Mouse (Mus musculus): Measurements from ENCODE around the gene Arid5b. TPM values are rescaled to one million over a fixed set of nuclear protein-coding genes. Genes with fewer than 3 reads are reported as not detected.

Gene Arid5b
- 32.3 and 33.1 TPM in 2 replicates for polyA plus RNA-seq (2015; fragmentation: Nextera tagmentation; extraction: Ambion mirVana)

GRCm38 (mm10) chr10:68278632-68279361, at the start of gene Arid5b:
Arid5b (minus strand) TSS chr10:68278740.
- no peaks in the 10 kb centered on the region for H3K27me3 ChIP-seq (replicated peaks)
- H3K9ac ChIP-seq = peak within 1 kb of the TSS; percentile 69
- WGBS = under 1% methylated on average over 24 of the region's 24 CpGs
- H3K27ac ChIP-seq = peak within 1 kb of the TSS; percentile 95
- no peak for ATAC-seq (ENCODE audit: insufficient read depth, low FRiP score, low read depth)
- peak within 1 kb of the TSS; percentile 66 for H3K4me2 ChIP-seq
- peak within 1 kb of the TSS; percentile 69 for H3K4me3 ChIP-seq (replicated peaks)
- peaks cover 14% of the 10 kb centered on the region for H3K4me1 ChIP-seq
- no peaks in the 10 kb centered on the region for H3K36me3 ChIP-seq
- no peaks in the 10 kb centered on the region for H3K9me3 ChIP-seq

GRCm38 (mm10) chr10:68325378-68325777, 46.8 kb upstream of the Arid5b start:
- Histone ChIP-seq H3K4me3 (replicated peaks) (no peak overlapping the region), H3K36me3 (no peaks in the 10 kb centered on the region), H3K4me2 (no peak overlapping the region), H3K27me3 (replicated peaks) (no peaks in the 10 kb centered on the region), H3K4me1 (no peaks in the 10 kb centered on the region), H3K9ac (no peak overlapping the region), H3K27ac (no peak overlapping the region), H3K9me3 (no peaks in the 10 kb centered on the region)
- WGBS = 84% methylated on average over 6 of the region's 6 CpGs
- no peak for ATAC-seq (ENCODE audit: insufficient read depth, low FRiP score, low read depth)

- H3K27me3 ChIP-seq (replicated peaks) = no peaks in the 10 kb centered on the region
- no peaks in the 10 kb centered on the region for H3K36me3 ChIP-seq
- no peak for ATAC-seq (ENCODE audit: insufficient read depth, low FRiP score, low read depth)
- H3K9ac ChIP-seq = no peak overlapping the region
- H3K27ac ChIP-seq = no peak overlapping the region
- WGBS = 89% methylated on average over 11 of the region's 11 CpGs
- no peaks in the 10 kb centered on the region for H3K9me3 ChIP-seq
- no peak overlapping the region for H3K4me2 ChIP-seq
- no peak overlapping the region for H3K4me3 ChIP-seq (replicated peaks)
- H3K4me1 ChIP-seq = peaks cover 2% of the 10 kb centered on the region; the same call in 1 of the 2 replicates
Observed at GRCm38 (mm10) chr10:68324061-68324460, 45.5 kb upstream of the Arid5b start.

- H3K9ac ChIP-seq = no peak overlapping the region
- H3K36me3 ChIP-seq = no peaks in the 10 kb centered on the region
- no peaks in the 10 kb centered on the region for H3K9me3 ChIP-seq
- H3K4me3 ChIP-seq (replicated peaks) = no peak overlapping the region
- WGBS = 70% methylated on average over 3 of the region's 3 CpGs
- ATAC-seq (ENCODE audit: insufficient read depth, low FRiP score, low read depth) = no peak
- no peaks in the 10 kb centered on the region for H3K27me3 ChIP-seq (replicated peaks)
- no peak overlapping the region for H3K27ac ChIP-seq
- H3K4me2 ChIP-seq = no peak overlapping the region
- peaks cover 6% of the 10 kb centered on the region for H3K4me1 ChIP-seq
Observed at GRCm38 (mm10) chr10:68323167-68323566, 44.6 kb upstream of the Arid5b start.

GRCm38 (mm10) chr10:68320986-68321385, 42.4 kb upstream of the Arid5b start:
- H3K27ac ChIP-seq = no peak overlapping the region
- no peak overlapping the region for H3K9ac ChIP-seq
- H3K36me3 ChIP-seq = no peaks in the 10 kb centered on the region
- H3K4me3 ChIP-seq (replicated peaks) = no peak overlapping the region
- 71% methylated on average over 4 of the region's 4 CpGs for WGBS
- ATAC-seq (ENCODE audit: insufficient read depth, low FRiP score, low read depth) = no peak
- no peaks in the 10 kb centered on the region for H3K27me3 ChIP-seq (replicated peaks)
- no peak overlapping the region for H3K4me2 ChIP-seq
- H3K4me1 ChIP-seq = peaks cover 6% of the 10 kb centered on the region
- no peaks in the 10 kb centered on the region for H3K9me3 ChIP-seq

DNA sequence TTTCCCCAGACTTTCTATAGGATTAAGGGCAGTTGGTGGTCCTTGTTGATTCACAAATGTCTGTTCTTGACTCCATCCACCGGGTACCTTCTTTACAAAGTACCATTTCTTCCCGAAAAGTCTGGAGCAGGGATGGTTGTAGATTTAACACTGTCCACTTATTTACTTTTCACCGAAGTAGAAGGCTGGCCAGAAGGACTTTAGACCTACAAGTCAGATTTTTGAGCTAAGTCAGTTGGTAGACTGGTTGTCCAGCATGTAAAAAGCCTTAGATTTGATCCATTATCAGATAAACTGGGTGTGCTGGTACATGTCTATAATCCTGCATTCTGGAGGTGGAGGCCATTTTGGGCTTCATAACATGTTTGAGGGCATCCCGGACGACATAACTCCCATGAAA, 42.0 kb upstream of the Arid5b start:
- no peak overlapping the region for H3K4me2 ChIP-seq
- peaks cover 6% of the 10 kb centered on the region for H3K4me1 ChIP-seq
- no peak overlapping the region for H3K4me3 ChIP-seq (replicated peaks)
- no peak for ATAC-seq (ENCODE audit: insufficient read depth, low FRiP score, low read depth)
- H3K9me3 ChIP-seq = no peaks in the 10 kb centered on the region
- H3K36me3 ChIP-seq = no peaks in the 10 kb centered on the region
- no peaks in the 10 kb centered on the region for H3K27me3 ChIP-seq (replicated peaks)
- 90% methylated on average over 5 of the region's 5 CpGs for WGBS
- no peak overlapping the region for H3K27ac ChIP-seq
- H3K9ac ChIP-seq = no peak overlapping the region

DNA sequence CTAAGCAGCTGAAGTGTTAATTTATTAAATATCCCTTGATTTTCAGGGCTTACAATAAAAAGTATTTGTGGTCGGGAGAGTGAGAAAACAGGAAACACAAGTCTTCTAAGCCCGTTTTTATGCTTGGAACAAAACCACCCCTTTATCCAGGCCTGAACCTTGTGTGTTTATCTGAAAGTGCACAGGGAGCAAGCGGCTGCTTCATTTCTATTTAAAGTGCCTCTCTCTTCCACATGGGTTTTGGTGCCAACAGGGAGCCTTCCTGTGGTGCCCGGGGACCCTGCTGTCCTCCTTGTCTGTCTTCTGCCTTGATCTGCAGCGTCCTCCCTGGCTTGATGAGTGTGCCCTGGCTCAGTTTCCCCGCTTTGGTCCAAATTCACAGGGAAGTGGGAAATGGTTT, 40.9 kb upstream of the Arid5b start:
- no peak for ATAC-seq (ENCODE audit: insufficient read depth, low FRiP score, low read depth)
- Histone ChIP-seq H3K36me3 (no peaks in the 10 kb centered on the region), H3K9me3 (no peaks in the 10 kb centered on the region), H3K27ac (peak overlapping the region; percentile 74), H3K4me1 (peaks cover 6% of the 10 kb centered on the region), H3K27me3 (replicated peaks) (no peaks in the 10 kb centered on the region), H3K4me2 (no peak overlapping the region), H3K4me3 (replicated peaks) (no peak overlapping the region), H3K9ac (no peak overlapping the region)
- WGBS = 38% methylated on average over 6 of the region's 6 CpGs

DNA sequence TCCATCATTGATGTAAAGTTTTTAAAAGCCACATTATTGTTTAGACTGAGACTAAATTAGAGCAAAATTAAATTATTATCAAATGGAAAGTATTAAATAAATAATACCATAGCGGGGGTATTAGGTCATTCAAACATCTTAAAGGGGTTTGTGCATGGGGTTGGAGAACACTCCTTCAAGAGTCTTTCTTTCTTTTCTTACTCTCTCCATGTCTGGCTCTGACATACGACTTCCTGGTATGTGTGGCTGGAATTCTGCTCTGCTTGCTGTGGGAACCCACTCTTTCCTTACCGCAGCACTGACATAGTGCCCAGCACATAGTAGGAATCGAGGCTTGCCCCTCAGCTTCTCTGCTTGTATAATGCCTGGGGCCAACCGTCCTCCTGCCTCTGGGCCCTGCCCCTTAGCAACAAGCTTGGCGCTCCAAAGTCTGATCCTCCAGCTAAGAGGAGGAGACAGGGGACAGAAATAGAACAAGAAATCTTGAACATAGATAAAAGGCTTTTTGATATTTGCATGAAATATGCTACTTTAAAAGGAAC, 40.0 kb upstream of the Arid5b start:
- peak overlapping the region; percentile 63 for H3K27ac ChIP-seq
- H3K4me3 ChIP-seq (replicated peaks) = no peak overlapping the region
- ATAC-seq (ENCODE audit: insufficient read depth, low FRiP score, low read depth) = no peak
- H3K36me3 ChIP-seq = no peaks in the 10 kb centered on the region
- H3K27me3 ChIP-seq (replicated peaks) = no peaks in the 10 kb centered on the region
- H3K9ac ChIP-seq = no peak overlapping the region
- no peak overlapping the region for H3K4me2 ChIP-seq
- H3K9me3 ChIP-seq = no peaks in the 10 kb centered on the region
- WGBS = 28% methylated on average over 6 of the region's 6 CpGs
- peaks cover 6% of the 10 kb centered on the region for H3K4me1 ChIP-seq

DNA sequence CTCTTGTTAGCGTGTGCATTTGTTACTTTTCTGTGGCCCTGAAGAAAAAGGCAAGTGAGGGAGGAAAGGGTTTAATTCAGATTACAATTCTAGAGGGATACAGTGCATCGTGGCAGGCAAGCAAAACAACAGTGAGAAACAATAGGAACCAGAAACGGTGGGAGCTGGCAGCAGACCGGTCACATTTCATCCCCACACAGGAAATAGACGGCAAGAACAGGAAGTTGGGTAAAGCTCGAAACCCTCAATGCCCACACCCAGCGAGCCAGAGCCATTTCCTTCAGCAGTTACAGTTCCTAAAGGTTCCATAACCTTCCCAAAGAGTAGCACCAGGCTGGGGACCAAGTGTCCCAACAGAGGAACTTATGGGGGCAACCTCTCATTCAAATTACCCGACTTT, 34.2 kb upstream of the Arid5b start:
- H3K9me3 ChIP-seq = no peaks in the 10 kb centered on the region
- ATAC-seq (ENCODE audit: insufficient read depth, low FRiP score, low read depth) = no peak
- no peak overlapping the region for H3K4me3 ChIP-seq (replicated peaks)
- H3K27me3 ChIP-seq (replicated peaks) = no peaks in the 10 kb centered on the region
- H3K9ac ChIP-seq = no peak overlapping the region
- WGBS = 65% methylated on average over 8 of the region's 8 CpGs
- no peak overlapping the region for H3K27ac ChIP-seq
- H3K36me3 ChIP-seq = no peaks in the 10 kb centered on the region
- H3K4me2 ChIP-seq = no peak overlapping the region
- no peaks in the 10 kb centered on the region for H3K4me1 ChIP-seq

DNA sequence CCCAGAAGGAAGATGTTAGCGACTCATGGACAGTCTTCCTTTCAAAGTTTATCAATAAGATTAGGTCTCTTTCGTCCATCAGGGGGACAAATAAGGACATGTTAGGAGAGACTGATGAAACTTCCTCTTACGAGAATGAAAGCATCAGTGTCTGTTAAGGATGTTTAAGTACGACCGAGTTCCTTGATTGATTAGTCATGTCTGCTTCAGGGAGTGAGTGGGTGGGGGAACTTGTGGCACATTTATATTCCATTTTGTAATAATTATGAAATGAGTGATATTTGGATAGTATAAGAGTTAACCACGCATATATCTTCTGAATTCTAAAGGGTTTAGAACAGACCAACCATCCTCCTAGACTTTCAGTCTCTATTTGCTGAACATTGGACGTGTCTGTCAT, 22.5 kb upstream of the Arid5b start:
- H3K27ac ChIP-seq = no peak overlapping the region
- WGBS = 70% methylated on average over 7 of the region's 7 CpGs
- no peak for ATAC-seq (ENCODE audit: insufficient read depth, low FRiP score, low read depth)
- H3K9ac ChIP-seq = no peak overlapping the region
- no peaks in the 10 kb centered on the region for H3K36me3 ChIP-seq
- H3K4me1 ChIP-seq = no peaks in the 10 kb centered on the region
- no peak overlapping the region for H3K4me2 ChIP-seq
- H3K9me3 ChIP-seq = no peaks in the 10 kb centered on the region
- no peak overlapping the region for H3K4me3 ChIP-seq (replicated peaks)
- no peaks in the 10 kb centered on the region for H3K27me3 ChIP-seq (replicated peaks)

DNA sequence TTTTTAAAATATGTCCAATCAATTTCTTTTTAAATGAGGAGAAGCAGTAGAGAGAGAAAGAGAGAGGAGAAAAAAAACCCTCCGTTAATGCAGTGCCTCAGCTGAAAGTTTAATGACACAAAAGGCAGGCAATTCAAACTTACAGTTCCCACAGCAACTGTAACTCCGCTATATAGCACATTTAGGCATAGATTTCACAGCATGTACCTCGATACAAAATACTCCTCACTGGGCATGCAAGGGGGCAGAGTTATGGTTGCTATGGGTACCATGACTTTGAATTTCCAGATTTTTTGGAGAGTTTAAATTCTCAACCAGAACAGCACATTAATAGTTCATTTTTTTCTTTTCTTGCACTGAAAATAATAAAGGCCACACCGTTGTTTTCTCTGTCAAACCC, 10.9 kb upstream of the Arid5b start:
- Histone ChIP-seq H3K27me3 (replicated peaks) (no peaks in the 10 kb centered on the region), H3K4me2 (no peak overlapping the region), H3K9me3 (no peaks in the 10 kb centered on the region), H3K36me3 (no peaks in the 10 kb centered on the region), H3K27ac (no peak overlapping the region), H3K4me1 (no peaks in the 10 kb centered on the region), H3K4me3 (replicated peaks) (no peak overlapping the region), H3K9ac (no peak overlapping the region)
- WGBS = 72% methylated on average over 4 of the region's 4 CpGs
- no peak for ATAC-seq (ENCODE audit: insufficient read depth, low FRiP score, low read depth)

DNA sequence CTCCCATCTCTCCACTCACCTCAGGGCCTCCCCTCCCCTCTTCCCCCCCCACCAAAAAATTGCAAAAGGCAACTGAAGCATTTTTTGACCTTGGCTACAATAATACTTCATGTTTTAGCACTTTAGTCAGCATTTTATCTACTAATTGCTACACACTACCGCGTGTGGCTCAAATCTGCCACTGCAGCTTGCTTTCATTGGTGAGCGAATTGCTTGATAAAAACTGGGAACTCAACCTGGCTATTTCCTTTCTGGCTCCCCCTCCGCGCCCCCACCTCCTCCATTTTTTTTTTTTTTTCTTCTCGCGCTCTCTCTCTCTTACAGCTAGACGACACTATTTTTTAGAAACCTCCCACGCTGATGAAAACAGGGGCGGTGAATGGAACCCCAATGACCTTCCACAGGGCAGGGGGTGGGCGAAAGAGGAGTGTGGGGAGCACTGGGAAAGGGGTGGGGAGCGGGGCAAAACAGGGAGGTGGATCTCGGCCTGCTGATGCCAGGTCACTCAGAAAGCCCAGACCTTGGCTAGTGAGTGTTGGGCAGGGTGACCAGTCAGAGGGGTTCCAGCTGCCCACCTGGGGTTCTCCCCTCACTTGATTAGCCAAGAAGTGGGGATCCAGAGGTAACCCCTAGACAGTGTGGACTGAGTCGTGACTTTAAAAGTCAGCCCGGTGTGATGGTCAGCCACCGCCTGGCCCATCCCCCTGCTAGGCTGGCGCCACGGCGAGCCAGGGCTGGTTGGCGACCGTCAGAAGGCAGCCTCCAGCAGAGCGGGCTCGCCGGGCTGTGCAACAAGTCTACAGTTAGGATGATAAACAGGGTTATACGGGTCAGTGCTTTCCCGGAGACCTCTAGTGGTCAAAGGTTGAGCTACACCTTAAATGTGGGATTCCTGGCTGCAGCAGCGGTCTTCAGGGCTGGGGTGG, 4.2 kb upstream of the Arid5b start:
- Histone ChIP-seq H3K4me2 (peak overlapping the region; percentile 93), H3K27me3 (replicated peaks) (no peaks in the 10 kb centered on the region), H3K36me3 (no peaks in the 10 kb centered on the region), H3K9me3 (no peaks in the 10 kb centered on the region), H3K9ac (peak overlapping the region; percentile 54), H3K4me1 (peaks cover 12% of the 10 kb centered on the region), H3K4me3 (replicated peaks) (peak overlapping the region; percentile 46), H3K27ac (peak overlapping the region; percentile 83)
- WGBS = under 1% methylated on average over 27 of the region's 27 CpGs
- ATAC-seq (ENCODE audit: insufficient read depth, low FRiP score, low read depth) = peak; percentile 87
